Mouse (Mus musculus) B cell, adult 2 months (primary cell): ENCODE data around the gene Oit1.

Experiments used
- DNase-seq, 2 experiments: peaks; one replicate each; pipeline ENCODE4 v3.0.0; 2022

Gene Oit1

GRCm38 (mm10) chr14:8334511-8334910 lies 44.0 kb downstream of the Oit1 start:
- DNase-seq = no peak

GRCm38 (mm10) chr14:8332314-8333252 lies 46.0 kb downstream of the Oit1 start:
- no peak for DNase-seq

GRCm38 (mm10) chr14:8331307-8331905 lies 47.1 kb downstream of the Oit1 start:
- DNase-seq = no peak

- no peak for DNase-seq
Observed at GRCm38 (mm10) chr14:8330390-8330789, 48.2 kb downstream of the Oit1 start.

GRCm38 (mm10) chr14:8329552-8329951 lies 49.0 kb downstream of the Oit1 start:
- DNase-seq = no peak

GRCm38 (mm10) chr14:8327371-8327770 lies 51.2 kb downstream of the Oit1 start:
- no peak for DNase-seq

GRCm38 (mm10) chr14:8326961-8327360 lies 51.6 kb downstream of the Oit1 start:
- no peak for DNase-seq

GRCm38 (mm10) chr14:8325746-8326145 lies 52.8 kb downstream of the Oit1 start:
- no peak for DNase-seq

GRCm38 (mm10) chr14:8320528-8320927 lies 58.0 kb downstream of the Oit1 start:
- DNase-seq = no peak

- DNase-seq = no peak
Observed at GRCm38 (mm10) chr14:8317194-8318097, 61.1 kb downstream of the Oit1 start, which contains the start of gene Fam107a. Gene Fam107a, minus strand, starts transcription at chr14:8318023.

- DNase-seq = no peak
Observed at GRCm38 (mm10) chr14:8316366-8317193, 62.0 kb downstream of the Oit1 start.

GRCm38 (mm10) chr14:8315169-8315568 lies 63.4 kb downstream of the Oit1 start:
- no peak for DNase-seq

GRCm38 (mm10) chr14:8314536-8314935 lies 64.0 kb downstream of the Oit1 start:
- peak; percentile 43 to 47 for DNase-seq

GRCm38 (mm10) chr14:8313877-8314276 lies 64.7 kb downstream of the Oit1 start:
- DNase-seq = no peak

GRCm38 (mm10) chr14:8309621-8310141 lies 68.9 kb downstream of the Oit1 start:
- no peak for DNase-seq

- no peak for DNase-seq
Observed at GRCm38 (mm10) chr14:8308650-8309049, 69.9 kb downstream of the Oit1 start.

GRCm38 (mm10) chr14:8306884-8307283 lies 71.7 kb downstream of the Oit1 start:
- no peak for DNase-seq

GRCm38 (mm10) chr14:8305014-8305413 lies 73.5 kb downstream of the Oit1 start:
- DNase-seq = no peak

- no peak for DNase-seq
Observed at GRCm38 (mm10) chr14:8304082-8304481, 74.5 kb downstream of the Oit1 start.

- no peak for DNase-seq
Observed at GRCm38 (mm10) chr14:8302687-8303086, 75.9 kb downstream of the Oit1 start.

GRCm38 (mm10) chr14:8300281-8300680 lies 78.3 kb downstream of the Oit1 start:
- peak; percentile 46 to 52 for DNase-seq
